Mouse (Mus musculus): Measurements from ENCODE around the gene Drd4. TPM values are rescaled to one million over a fixed set of nuclear protein-coding genes. Genes with fewer than 3 reads are reported as not detected.

The Drd4 gene
- polyA plus RNA-seq, 1 experiment, result not detected

DNA sequence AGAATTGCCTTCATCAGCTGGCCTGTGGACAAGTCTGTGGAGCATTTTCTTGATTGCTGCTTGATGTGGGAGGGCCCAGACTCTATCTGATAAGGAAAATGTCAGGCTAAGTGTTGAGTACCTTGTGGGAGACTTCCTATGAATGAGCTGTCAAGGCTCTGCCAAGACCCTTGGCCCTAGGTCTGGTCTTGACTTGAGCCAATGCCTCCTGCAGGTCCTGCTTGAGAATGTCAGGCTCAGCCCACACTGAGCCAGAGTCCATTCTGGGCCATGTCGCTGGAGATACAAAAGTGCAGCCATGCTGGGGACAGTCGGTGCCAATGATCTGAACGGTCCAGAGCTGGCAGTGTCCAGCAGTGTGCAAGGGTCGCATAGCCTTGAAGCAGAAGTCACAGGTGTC is 9.1 kb upstream of the Drd4 start:
- Histone ChIP-seq H3K4me1 (ENCODE audit: control insufficient read depth, insufficient read depth, low read length) (peaks cover 9% of the 10 kb centered on the region), H3K4me3 (ENCODE audit: insufficient read depth, low read depth, low read length) (no peak overlapping the region), H3K27ac (ENCODE audit: insufficient read depth, low read depth, low read length) (no peak overlapping the region)
- whole genome bisulfite sequencing, result 66% methylated on average over 4 of the region's 4 CpGs
- TF ChIP-seq CTCF (IDR thresholded peaks at IDR 0.05; ENCODE audit: insufficient read depth, low read depth, low read length) (no peak), POLR2A (IDR thresholded peaks at IDR 0.05; ENCODE audit: insufficient read depth, low read depth, low read length) (no peak)

- H3K27ac ChIP-seq (ENCODE audit: insufficient read depth, low read depth, low read length), result no peak overlapping the region
- H3K4me3 ChIP-seq (ENCODE audit: insufficient read depth, low read depth, low read length), result no peak overlapping the region
- peaks cover 11% of the 10 kb centered on the region for H3K4me1 ChIP-seq (ENCODE audit: control insufficient read depth, insufficient read depth, low read length)
- TF ChIP-seq POLR2A (IDR thresholded peaks at IDR 0.05; ENCODE audit: insufficient read depth, low read depth, low read length), result no peak
- 88% methylated on average over 3 of the region's 3 CpGs for WGBS
Measured at GRCm38 (mm10) chr7:141288042-141288441, 3.8 kb upstream of the Drd4 start.

GRCm38 (mm10) chr7:141292583-141293388 is 980 bp downstream of the Drd4 start:
- no peak overlapping the region for H3K4me3 ChIP-seq (ENCODE audit: insufficient read depth, low read depth, low read length)
- WGBS, result 57% methylated on average over 15 of the region's 15 CpGs
- no peak for TF ChIP-seq POLR2A (IDR thresholded peaks at IDR 0.05; ENCODE audit: insufficient read depth, low read depth, low read length)
- no peak for TF ChIP-seq CTCF (IDR thresholded peaks at IDR 0.05; ENCODE audit: insufficient read depth, low read depth, low read length)
- H3K27ac ChIP-seq (ENCODE audit: insufficient read depth, low read depth, low read length), result no peak overlapping the region
- H3K4me1 ChIP-seq (ENCODE audit: control insufficient read depth, insufficient read depth, low read length), result peaks cover 24% of the 10 kb centered on the region

- no peak overlapping the region for H3K27ac ChIP-seq (ENCODE audit: insufficient read depth, low read depth, low read length)
- WGBS, result 1% methylated on average over 53 of the region's 53 CpGs
- peaks cover 24% of the 10 kb centered on the region for H3K4me1 ChIP-seq (ENCODE audit: control insufficient read depth, insufficient read depth, low read length)
- TF ChIP-seq POLR2A (IDR thresholded peaks at IDR 0.05; ENCODE audit: insufficient read depth, low read depth, low read length), result no peak
- H3K4me3 ChIP-seq (ENCODE audit: insufficient read depth, low read depth, low read length), result peak overlapping the region; percentile 9
Measured at GRCm38 (mm10) chr7:141293852-141294471, 2.2 kb downstream of the Drd4 start.

- TF ChIP-seq POLR2A (IDR thresholded peaks at IDR 0.05; ENCODE audit: insufficient read depth, low read depth, low read length) (no peak), CTCF (IDR thresholded peaks at IDR 0.05; ENCODE audit: insufficient read depth, low read depth, low read length) (no peak)
- WGBS, result 8% methylated on average over 22 of the region's 22 CpGs
- H3K27ac ChIP-seq (ENCODE audit: insufficient read depth, low read depth, low read length), result no peak overlapping the region
- peaks cover 24% of the 10 kb centered on the region for H3K4me1 ChIP-seq (ENCODE audit: control insufficient read depth, insufficient read depth, low read length)
- H3K4me3 ChIP-seq (ENCODE audit: insufficient read depth, low read depth, low read length), result no peak overlapping the region
Measured at GRCm38 (mm10) chr7:141294479-141294878, 2.7 kb downstream of the Drd4 start.

DNA sequence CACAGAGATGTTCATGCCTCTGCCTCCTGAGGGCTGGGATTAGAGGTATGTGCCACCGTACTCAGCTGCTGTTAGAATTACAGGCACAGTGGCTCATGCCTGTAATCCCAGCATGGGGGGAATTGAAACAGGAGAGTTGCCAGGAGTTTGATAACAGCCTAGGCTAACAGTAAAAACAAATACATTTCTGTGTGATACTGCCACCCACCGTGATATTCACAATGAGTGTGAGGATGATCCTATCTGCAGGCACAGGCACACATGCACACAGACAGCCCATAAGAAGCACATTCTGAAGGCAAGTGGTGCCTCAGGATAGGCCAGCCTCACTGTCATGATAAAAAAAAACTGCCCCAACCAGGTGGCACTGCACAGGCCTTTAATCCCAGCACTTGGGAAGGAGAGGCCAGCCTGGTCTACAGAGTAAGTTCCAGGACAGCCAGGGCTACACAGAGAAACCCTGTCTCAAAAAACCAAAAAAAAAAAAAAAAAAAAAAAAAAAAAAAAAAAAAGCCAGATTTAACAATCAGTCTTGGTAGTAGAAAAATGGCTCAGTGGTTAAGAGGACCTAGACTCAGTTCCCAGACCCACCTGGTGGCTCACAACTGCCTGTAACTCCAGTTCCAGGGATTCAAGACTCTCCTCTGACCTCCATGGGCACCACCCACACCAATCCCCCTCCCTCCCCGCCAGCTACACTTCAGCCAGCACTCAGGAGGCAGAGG is 6.3 kb downstream of the Drd4 start:
- peaks cover 12% of the 10 kb centered on the region for H3K4me1 ChIP-seq (ENCODE audit: control insufficient read depth, insufficient read depth, low read length)
- no peak overlapping the region for H3K4me3 ChIP-seq (ENCODE audit: insufficient read depth, low read depth, low read length)
- H3K27ac ChIP-seq (ENCODE audit: insufficient read depth, low read depth, low read length), result no peak overlapping the region
- TF ChIP-seq CTCF (IDR thresholded peaks at IDR 0.05; ENCODE audit: insufficient read depth, low read depth, low read length) (no peak), POLR2A (IDR thresholded peaks at IDR 0.05; ENCODE audit: insufficient read depth, low read depth, low read length) (no peak)
- WGBS, result 60% methylated on average over 3 of the region's 3 CpGs

DNA sequence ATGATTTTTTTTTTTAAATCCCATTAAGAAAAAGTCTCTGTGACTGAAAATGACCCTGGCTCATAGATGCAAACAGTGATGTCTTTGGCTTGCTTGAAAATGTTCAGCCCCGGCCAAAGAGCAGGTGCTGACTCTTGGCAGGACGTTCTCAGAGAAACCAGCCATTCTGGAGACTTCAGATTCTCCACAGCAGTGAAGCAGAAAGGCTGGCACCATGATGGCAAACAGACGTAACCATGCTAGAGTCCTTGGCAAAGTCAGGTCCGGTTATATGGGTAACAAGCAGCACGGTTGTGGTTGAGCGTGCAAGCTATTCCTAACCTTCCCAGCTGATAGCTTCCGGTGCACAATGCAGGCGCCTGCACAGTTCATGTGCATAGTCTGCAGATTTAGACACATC is 7.4 kb downstream of the Drd4 start:
- WGBS, result 90% methylated on average over 8 of the region's 8 CpGs
- peaks cover 4% of the 10 kb centered on the region for H3K4me1 ChIP-seq (ENCODE audit: control insufficient read depth, insufficient read depth, low read length)
- no peak overlapping the region for H3K4me3 ChIP-seq (ENCODE audit: insufficient read depth, low read depth, low read length)
- no peak overlapping the region for H3K27ac ChIP-seq (ENCODE audit: insufficient read depth, low read depth, low read length)
- no peak for TF ChIP-seq CTCF (IDR thresholded peaks at IDR 0.05; ENCODE audit: insufficient read depth, low read depth, low read length)
- TF ChIP-seq POLR2A (IDR thresholded peaks at IDR 0.05; ENCODE audit: insufficient read depth, low read depth, low read length), result no peak

- Histone ChIP-seq H3K4me1 (ENCODE audit: control insufficient read depth, insufficient read depth, low read length) (no peaks in the 10 kb centered on the region), H3K27ac (ENCODE audit: insufficient read depth, low read depth, low read length) (no peak overlapping the region), H3K4me3 (ENCODE audit: insufficient read depth, low read depth, low read length) (no peak overlapping the region)
- 96% methylated on average over 9 of the region's 9 CpGs for WGBS
- TF ChIP-seq CTCF (IDR thresholded peaks at IDR 0.05; ENCODE audit: insufficient read depth, low read depth, low read length) (no peak), POLR2A (IDR thresholded peaks at IDR 0.05; ENCODE audit: insufficient read depth, low read depth, low read length) (no peak)
Measured at GRCm38 (mm10) chr7:141301386-141301785, 9.6 kb downstream of the Drd4 start.

DNA sequence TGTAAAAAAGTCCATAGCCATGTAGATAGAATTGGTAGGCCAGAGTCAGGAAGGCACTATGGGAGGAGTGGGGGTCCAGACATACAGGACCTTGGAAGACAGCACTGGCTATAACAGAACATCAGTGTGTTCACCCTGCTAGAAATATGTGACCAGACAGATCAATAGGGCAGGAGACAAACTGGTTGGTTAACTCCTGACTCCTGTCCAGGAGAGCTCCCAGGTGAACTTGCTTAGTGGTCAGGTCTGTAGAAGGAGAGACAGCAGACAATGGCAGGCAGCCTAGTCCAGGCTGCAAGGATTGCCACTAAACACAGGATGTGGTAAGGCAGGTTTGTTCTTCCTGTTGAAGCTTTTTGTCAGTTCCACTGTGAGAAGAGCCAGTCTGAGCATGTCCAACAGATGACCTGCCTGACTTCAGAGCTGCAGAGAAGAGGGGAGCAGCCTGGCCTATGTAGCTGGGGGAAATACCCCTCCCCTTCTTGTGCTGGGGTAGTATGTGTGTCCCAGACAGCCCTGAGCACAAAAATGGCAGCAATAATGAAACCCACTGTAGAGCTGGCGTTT is 11.0 kb downstream of the Drd4 start:
- 63% methylated on average over 1 of the region's 1 CpGs for WGBS
- no peak overlapping the region for H3K27ac ChIP-seq (ENCODE audit: insufficient read depth, low read depth, low read length)
- TF ChIP-seq POLR2A (IDR thresholded peaks at IDR 0.05; ENCODE audit: insufficient read depth, low read depth, low read length) (no peak), CTCF (IDR thresholded peaks at IDR 0.05; ENCODE audit: insufficient read depth, low read depth, low read length) (no peak)

More for the DNA sequence above, 11.0 kb downstream of the Drd4 start:
- no peaks in the 10 kb centered on the region for H3K4me1 ChIP-seq (ENCODE audit: control insufficient read depth, insufficient read depth, low read length)
- H3K4me3 ChIP-seq (ENCODE audit: insufficient read depth, low read depth, low read length), result no peak overlapping the region
